Mouse (Mus musculus): Measurements from ENCODE around the gene Coro1c.

- TF ChIP-seq POLR2A (IDR thresholded peaks at IDR 0.05; ENCODE audit: borderline replicate concordance, low read depth, low read length): no peak
- TF ChIP-seq CTCF (IDR thresholded peaks at IDR 0.05; ENCODE audit: low read depth, low read length): no peak
Measured at GRCm38 (mm10) chr5:113888186-113888795, 20.3 kb downstream of the Coro1c start.

All from bone marrow macrophage, adult 2 months (primary cell).